Mouse (Mus musculus) spleen, adult 12 weeks (tissue): ENCODE data around the gene Coq7.

Experiments
- DNase-seq: peaks from one replicate; pipeline ENCODE4 v3.0.0; 2022; ENCODE audit warnings: low spot score

Coq7 gene

DNA sequence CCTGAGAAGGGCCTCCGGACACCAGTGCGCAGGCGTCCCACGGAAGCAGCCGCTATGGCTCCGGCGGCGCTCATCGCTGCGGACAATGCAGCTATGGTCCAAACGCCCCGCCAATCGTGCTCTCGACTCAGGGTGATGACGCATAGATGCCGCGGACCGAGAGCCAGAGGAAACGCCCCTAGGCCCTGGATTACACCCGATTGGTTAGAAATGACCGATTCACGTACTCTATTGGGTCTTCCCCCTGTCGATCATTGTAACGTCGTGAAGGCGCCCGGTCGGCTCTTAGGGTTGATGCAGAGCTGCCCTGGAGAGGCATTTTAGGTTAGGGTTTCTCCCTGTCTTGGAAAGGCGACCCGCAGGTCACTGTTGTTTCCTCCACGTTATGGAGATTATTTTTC, at the start of gene Coq7:
Gene Coq7 (minus strand): TSS at position 179 of the 401 bp plus-strand sequence.
- DNase-seq, result no peak

DNA sequence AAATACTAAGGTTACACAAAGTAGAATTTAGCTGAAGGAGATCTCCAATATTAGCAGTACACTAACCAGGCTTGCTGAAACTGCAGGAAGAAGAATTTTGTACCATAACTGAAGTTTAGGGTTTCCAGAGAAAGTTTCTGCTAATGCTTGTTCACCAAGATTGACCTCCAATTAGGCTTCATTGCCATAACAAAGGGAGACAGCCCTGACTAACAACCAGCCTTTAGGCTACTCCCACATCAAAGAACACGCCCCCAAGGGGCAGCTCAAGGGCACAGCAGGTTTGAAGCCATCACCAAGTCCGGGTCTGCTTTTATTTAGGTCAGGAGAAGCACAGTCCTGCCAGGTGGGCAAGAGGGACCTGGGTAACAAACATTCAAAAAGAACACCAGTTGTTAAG, 46.8 kb upstream of the Coq7 start:
- DNase-seq, result no peak

DNA sequence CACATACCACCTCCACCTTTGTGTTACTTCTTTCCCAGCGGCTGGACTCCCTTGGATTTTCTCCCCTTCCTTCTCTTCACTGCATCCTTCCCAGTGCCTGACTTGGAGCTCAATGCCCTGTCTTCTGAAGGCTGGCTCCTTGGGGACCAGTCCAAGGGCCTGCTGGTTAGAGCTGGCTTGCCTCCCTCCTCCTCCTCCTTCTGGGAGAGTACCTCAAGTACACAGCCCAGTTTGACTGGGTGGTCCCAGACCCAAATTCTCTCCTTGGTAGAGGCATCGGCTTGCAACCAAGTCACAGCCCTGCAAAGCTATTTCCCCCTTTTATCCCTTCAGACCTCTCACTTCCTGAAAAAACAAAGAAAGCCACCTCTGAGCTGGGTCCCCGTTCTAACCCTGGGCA, 45.1 kb upstream of the Coq7 start:
- no peak for DNase-seq

DNA sequence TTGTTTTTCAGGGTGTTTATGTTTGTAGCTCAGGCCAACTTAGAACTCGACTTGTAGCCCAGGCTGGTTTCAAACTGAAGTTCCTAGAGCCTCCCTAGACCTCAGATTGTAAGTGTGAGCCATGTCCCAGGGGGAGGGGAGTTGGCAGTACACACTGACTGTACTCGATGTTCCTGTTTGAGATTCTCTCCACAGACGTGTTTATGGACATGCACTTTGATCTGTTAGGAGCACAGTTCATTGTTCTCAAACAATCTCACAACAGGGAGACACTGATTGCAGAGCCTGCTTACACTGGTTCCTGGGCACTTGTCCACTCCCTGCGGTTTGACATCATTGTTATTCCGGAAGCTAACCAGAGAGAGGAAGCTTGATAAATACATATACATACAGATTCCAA, 38.9 kb upstream of the Coq7 start:
- DNase-seq, result no peak

DNA sequence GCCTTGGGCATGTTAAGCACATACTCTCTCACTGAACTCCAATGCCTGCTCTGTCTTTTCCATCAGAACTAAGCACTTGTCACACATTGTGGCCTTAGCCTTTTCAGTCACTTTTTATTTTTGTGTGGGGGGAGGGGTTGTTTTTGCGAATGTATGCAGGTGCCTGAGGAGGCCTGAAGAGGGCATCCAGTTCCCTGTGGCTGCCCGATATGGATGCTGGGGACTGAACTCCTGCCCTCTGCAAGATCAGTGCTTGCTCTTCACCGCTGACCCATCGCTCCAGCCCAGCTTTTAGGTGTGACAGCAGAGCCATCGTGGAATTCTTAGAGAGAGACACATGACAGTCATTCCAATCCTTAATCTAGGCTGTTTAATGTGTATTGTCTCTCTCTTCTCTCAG, 38.2 kb upstream of the Coq7 start:
- no peak for DNase-seq

DNA sequence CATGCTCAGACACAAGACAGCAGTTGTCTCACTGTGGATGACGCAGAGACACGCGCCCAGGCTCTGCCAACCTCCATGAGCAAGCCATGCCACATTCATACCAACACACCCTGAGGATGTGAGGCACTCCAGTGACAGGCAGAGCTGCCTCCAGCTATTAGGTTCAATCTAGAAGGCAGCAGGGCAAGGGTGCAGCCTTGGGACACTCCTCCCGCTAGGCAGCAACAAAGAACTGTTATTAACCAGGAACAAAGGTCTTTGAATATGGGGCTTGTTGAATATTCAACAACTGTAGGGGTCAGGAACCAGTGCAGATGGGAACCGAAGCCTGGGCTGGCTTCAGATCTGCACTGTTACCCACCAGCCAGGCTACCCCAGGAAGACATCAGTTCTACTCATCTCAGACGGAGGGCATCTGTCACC, 36.0 kb upstream of the Coq7 start:
- no peak for DNase-seq

DNA sequence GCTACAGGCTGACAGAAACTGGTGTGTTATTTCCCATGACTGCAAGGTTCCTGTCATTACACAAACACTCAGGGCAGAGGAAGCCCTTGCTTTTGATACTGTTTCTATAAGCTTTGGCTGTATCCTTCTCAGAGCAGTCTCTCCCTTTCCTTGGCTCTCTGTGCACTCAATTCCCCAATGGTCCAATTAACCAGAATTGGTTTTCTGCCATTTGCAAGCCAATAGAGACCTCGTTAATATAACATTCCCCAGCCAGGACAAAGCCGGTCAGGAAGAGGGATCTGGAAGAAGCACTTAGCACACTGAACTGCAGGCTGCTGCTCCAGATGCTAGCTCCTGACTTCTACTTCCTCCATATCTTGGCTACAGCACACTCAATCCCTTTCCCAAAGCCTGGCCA, 21.1 kb upstream of the Coq7 start:
- DNase-seq, result no peak

DNA sequence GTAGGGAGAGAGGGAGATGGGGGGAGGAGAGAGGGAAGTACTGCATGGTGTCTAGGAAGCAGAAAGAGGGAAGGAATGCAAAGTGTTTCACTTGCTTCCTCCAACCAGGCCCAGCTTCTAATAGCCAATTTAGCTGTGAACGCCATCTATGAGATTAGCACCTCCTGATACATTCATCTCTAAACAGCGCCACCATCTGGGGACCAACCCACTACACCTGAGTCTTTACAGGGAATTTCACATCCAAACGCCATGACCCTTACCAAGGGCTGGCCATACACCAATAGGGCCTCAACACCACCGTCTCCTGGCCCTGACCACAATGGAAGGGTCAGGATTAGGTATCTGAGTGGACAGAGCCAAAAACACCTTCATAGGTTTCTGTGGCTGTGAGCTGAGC, 20.7 kb upstream of the Coq7 start:
- no peak for DNase-seq

DNA sequence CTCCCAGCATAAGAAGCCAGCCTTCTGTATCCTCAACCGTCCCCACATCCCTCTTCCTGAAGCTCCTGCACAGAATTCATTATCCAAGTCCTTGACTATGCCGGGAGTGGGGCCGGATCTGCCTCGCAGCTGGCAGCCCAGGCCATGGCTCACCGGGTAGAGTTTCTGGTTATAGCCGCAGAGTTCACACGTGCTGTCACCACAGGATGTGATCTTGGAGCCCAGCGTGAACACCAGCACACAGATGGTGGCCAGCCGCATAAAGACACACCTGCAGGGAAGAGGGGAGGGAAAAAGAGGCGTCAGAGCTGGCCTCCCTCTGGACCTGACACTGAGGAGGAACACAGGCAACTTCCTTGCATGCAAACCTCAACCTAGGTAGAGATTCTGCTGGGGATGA, 14.3 kb upstream of the Coq7 start:
- DNase-seq, result no peak

DNA sequence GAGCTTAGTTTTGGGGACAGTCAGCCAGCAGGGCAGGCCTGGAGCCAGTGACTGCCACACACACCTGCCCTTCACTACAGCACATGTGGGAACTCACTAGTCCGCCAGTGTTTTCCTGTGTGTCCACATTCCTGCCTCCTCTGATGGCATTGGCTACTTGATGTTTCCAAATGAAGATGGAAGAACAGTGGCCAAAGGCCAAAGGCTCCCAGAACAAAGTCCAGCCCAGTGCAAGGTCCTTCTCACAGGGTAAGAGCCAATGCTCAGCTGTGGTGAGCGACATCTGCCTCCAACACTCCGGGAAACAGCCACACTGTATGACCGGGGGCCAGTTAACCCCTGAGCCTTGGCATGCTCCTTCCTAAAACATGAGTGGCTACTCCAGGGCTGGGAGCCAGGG, 11.0 kb upstream of the Coq7 start:
- no peak for DNase-seq

DNA sequence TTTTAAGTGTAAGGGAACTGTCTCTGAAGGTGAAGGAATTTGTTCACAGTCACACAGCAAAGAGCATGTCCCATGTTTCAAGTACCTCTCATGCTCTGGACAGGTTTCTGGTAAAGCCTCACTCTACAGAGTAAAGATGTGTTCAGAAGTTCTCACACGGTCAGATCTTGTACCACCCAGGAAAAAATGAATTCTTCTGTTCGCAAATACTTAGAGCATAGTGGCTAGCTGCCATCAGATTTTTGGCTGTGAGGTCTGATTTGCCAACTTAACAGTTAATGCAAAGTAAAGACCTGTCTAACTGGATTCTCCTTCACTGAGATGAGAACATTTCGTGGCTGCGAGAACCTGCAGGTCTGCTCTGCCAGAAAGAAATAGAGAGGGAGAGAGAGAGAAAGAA, 1.9 kb upstream of the Coq7 start:
- no peak for DNase-seq

DNA sequence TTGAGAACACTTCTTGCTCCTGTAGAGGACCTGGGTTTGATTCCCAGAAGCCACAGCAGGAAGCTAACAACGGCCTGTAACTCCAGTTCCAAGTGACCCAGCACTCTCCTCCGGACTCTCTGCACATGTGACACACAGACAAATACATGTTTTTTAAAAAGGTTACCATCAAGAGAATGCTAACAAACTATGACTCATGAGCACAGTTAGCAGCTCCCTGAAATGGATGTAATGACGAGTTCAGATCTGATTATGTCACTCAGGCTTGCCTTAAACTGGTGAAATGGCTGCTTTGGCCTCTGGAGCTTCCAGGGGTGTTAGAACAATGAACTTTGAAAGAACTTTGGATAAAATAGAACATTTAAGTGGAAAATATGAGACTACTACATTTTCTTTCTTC, 1.2 kb upstream of the Coq7 start:
- no peak for DNase-seq

DNA sequence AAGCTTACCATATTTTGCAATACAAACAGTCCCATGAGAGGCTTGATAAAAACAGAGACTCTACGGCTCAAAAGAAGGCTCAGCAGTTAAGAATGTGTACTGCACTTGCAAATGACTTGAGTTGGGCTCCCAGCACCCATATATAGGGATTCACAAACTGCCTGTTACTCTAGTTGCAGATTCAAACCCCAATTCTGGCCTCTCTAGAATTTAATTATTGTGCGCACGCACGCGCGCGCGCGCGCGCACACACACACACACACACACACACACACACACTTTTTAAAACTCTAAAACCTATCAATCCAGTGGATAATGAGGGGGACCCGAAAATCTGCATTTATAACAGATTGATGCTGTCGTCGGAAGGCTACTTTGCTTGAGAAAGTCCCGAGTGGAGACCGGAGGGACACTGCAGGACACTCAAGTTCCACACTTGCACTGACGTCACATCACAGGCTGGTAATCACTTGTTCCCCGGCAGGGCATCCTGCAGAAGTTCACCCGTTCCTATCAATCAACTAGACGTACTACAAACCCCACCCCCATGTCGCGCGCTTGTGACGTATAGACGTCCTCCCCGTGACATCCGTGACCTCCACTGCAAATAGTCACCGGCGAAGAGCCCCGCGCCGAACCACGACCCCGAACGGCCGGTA, 508 bp downstream of the Coq7 start:
- peak; percentile 86 for DNase-seq

DNA sequence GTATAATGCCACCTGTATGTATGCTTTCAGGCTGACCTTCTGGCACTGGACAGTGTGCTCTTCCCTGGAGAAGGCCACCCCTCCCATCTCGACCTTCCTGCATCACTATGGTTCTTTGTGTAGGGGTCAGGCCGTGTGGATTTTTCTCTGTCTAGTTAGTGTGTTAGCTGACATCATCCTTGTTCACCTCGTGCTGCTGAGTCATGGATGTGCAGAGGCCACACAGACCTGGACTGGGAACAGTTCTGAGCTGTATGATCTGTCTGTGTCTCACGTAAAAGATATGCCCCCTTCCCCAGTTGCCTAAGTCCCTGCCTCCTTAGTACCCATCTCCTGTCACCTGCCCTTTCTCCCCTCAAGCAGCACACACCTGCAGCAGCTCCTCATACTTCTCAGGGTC, 6.2 kb downstream of the Coq7 start:
- no peak for DNase-seq

DNA sequence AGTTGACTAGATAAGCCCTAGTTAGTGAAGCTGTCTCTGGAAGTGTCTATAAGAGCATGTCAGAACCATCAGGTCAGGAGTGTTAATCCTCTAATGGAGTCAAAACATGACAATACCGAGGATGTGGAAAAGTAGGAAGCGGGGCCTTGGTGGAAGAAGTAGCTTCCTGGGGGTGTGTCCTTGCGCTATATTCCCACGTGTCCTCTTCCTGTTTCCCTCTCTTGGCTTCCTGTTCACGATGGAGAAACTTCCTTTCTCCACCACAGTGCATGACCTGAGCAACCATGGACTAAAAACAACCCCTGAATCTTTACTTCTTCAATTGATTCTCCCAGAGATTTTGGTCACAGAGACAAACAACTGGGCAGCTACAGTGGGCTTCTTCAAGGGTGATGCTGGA, 11.1 kb downstream of the Coq7 start:
- no peak for DNase-seq

DNA sequence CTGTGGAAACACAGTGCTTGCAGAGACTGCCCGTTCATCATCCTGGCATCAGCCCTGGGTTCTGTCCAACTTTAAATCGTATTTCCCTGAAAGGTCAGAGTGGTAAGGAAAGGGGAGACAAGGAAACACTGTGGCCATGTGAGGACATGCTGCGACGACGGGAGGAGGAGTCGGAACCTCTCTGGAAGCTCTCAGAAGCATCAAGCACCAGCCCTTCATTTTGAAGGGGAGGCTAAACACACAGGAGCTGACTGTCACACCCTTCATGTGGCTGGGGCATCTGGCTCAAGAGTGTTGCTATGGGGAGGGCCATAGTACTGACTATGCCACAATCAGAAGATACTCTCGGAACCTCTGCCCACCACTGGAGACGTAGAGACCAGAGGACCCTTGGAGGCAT, 13.5 kb downstream of the Coq7 start:
- DNase-seq, result no peak

DNA sequence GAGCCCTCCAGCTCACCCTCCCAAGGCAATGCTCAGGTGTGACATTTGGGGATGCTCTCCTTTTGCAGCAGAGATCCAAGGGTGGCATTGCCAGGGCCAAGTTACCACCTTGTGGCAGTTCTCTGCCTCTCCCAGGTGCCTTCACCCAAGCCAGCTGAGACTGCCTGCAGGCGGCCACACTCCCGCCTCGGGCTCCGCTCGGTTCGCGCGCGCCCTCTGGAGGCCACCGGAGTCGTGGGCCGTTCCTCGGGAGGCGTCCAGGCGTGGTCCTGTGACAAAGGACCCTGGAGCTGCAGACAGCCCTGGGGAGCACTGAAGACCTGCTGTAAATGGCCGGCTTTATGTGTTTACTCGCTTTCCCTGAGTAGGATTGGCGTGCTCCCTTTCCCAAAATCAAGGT, 14.5 kb downstream of the Coq7 start:
- DNase-seq, result peak; percentile 22

DNA sequence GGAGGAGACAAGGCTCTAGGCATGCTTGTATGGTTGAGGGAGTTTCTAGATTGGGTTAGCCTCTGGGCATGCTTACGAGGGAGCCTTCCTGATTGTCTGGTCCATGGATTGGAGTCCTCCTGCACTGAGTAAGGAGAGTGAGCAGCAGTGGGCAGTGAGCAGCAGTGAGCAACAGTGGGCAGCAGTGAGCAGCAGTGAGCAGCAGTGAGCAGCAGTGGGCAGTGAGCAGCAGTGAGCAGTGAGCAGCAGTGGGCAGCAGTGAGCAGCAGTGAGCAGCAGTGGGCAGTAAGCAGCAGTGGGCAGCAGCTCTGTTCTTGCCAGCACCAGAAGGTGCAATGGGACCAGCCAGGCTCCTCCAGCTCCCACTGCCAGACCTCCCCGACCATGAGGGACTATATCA, 15.3 kb downstream of the Coq7 start:
- no peak for DNase-seq

DNA sequence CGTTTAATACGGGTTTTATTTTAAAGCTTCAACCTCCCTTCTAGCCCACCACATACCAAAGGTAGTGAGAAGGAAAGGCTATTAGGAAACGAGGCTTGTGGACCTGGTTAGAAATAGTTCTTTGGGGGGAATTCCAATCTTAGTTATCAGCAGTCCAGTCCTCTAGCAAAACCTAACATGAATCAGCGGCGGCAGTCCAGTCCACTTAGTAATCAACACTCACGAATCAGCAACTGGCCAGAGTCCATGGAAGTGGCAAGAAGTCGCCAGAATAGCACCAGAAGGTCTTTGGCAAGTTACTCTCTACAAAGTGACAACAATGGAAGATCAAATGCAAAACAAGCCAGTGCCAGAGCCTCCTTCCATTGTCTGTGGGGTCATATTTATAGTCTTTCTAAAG, 24.6 kb downstream of the Coq7 start:
- no peak for DNase-seq

DNA sequence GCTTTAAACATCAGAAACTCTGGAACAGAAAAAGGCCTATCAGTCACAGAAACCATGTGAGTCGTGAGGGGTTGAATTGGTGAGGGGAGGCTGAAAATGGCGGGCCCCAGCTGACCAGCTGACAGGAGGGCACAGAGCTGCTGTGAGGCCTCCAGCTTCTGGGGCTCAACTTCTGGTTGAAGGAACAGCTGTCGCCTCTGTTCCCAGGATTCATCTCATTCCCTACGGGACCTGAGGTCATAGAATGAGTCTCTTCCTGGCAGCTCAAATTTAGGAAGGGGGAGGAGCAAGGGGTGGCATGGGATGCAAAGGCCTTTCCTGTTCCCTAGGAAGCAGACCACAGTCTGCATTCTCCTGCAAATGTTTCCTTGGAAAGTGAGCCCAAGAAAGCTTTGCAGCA, 29.3 kb downstream of the Coq7 start:
- no peak for DNase-seq

DNA sequence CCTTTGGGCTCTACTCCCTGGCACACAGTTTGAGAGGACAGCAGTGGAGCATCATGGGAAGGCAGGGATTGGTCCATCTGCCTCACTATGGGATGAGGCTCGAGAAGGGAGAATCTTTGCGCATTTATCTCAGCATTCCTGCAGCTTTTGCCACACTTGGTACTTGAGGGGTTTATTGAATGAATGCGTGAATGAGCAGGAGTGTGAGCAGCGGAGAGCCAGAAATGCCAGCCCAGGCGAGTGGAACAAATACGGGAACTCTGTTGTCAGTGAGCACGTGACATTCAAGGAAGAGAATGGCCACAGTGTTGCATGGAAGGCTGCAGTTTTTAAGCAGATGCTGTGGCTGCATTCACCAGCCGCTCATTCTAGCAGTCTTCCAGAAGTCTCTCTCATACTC, 30.8 kb downstream of the Coq7 start:
- no peak for DNase-seq

DNA sequence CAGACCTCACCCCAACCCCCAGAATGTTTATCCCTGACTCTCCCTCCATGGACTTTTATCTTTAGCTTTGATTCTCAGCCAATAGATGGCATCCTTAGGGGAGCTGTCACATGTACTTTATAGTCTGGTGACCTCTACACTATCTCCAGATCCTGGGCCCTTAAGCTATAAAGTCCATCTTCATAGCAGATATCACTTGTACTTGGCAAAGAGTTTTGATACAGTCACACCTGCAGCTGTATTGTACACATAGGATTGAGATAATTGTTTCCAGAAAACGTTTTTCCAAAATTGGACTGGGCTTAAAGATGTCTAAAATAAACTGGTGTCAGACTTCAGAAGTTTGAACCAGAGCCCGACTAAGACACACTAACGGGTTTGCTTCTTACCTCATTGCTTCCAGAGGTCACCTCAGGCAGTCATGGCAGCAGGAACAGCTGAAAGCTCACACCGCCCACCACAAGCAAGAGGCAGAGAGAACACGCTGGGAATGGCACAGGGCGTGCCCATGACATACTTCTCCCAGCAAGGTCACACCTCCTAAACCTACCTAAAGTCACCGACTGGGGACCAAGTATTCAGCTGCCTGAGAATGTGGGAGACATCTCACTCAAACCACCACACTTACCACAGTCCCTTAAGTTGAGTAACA, 33.2 kb downstream of the Coq7 start:
- DNase-seq, result no peak

DNA sequence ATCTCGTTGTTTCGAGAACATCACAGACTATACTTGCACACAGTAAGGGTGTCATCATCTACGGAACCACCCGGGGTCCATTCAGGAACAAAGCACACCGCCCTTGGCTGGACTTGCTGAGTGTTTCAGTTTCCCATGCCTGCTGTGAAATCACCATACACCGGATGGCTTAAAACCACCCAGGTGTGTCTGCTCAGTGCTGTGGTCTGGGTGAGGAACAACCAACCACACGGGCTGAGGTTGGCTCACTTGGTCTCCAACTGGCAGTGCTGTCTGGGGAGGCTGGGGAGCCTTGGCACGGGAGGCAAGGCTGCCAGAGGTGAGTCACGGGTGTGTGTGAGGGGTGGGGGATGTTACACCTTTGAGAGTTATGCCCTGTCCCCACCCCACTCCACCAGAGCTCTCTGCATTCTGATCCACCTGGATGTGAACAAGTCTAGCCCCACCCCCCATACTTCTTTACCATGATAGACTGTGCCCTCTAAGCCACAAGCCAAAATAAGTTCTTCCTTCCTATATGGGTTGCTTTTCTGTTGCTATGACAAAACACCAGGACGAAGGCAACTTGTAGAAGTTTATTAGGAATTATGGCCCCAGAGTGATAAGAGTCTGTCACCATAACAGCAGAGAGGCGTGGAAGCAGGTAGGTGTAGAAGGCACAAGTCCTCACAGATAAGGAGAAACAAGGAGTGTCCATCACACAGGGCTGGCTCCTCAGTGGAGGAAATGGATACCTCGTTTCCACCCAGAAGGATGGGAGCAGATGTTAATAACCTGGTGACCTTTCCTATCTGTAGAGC, 34.0 kb downstream of the Coq7 start:
- no peak for DNase-seq
